Mouse (Mus musculus) ES-Bruce4 (cell line): ENCODE measurements at regions not wholly inside any gene's neighbourhood (a gene's known extent, or its start where the extent isn't known, plus 50 kb on each side); places are given as distances from the start of the nearest gene placed in this dataset.

Experiments used
- H3K27ac ChIP-seq: 2 replicates; pipeline ENCODE4 v1.5.1; 2012; ENCODE audit warnings: low read length, inconsistent platforms; ENCODE audit not compliant: insufficient read depth
- H3K27me3 ChIP-seq: 2 replicates; pipeline ENCODE4 v1.6.1; 2012; ENCODE audit warnings: mild to moderate bottlenecking, low read length, inconsistent platforms; ENCODE audit not compliant: control insufficient read depth, poor library complexity, insufficient read depth, severe bottlenecking
- H3K36me3 ChIP-seq: 2 replicates; pipeline ENCODE4 v1.6.1; 2012; ENCODE audit warnings: inconsistent platforms, mild to moderate bottlenecking, low read length, moderate library complexity; ENCODE audit not compliant: control insufficient read depth, poor library complexity, insufficient read depth, severe bottlenecking
- H3K4me1 ChIP-seq: one replicate; pipeline ENCODE4 v1.8.1; 2011; ENCODE audit warnings: low read length; ENCODE audit not compliant: control insufficient read depth, insufficient read depth
- H3K4me3 ChIP-seq: 2 replicates; pipeline ENCODE4 v1.5.1; 2011; ENCODE audit warnings: low read depth, mild to moderate bottlenecking, low read length
- H3K9ac ChIP-seq: 2 replicates; pipeline ENCODE4 v1.6.1; 2012; ENCODE audit warnings: low read depth, mild to moderate bottlenecking, inconsistent platforms; ENCODE audit not compliant: poor library complexity, severe bottlenecking
- H3K9me3 ChIP-seq: replicated peaks from 2 replicates; pipeline ENCODE4 v1.6.1; 2012; ENCODE audit warnings: mild to moderate bottlenecking, low read length, inconsistent platforms; ENCODE audit not compliant: control insufficient read depth, poor library complexity, insufficient read depth, severe bottlenecking
- CTCF ChIP-seq: IDR thresholded peaks from one replicate; pipeline ENCODE4 v1.8.1; 2011; ENCODE audit warnings: low read depth, low read length
- EP300 ChIP-seq: IDR thresholded peaks from 2 replicates; pipeline ENCODE4 v1.6.1; 2011; ENCODE audit warnings: low read depth, low read length; ENCODE audit not compliant: insufficient read depth
- POLR2A ChIP-seq: IDR thresholded peaks from one replicate; pipeline ENCODE4 v1.8.1; 2011; ENCODE audit warnings: low read length; ENCODE audit not compliant: insufficient read depth

DNA sequence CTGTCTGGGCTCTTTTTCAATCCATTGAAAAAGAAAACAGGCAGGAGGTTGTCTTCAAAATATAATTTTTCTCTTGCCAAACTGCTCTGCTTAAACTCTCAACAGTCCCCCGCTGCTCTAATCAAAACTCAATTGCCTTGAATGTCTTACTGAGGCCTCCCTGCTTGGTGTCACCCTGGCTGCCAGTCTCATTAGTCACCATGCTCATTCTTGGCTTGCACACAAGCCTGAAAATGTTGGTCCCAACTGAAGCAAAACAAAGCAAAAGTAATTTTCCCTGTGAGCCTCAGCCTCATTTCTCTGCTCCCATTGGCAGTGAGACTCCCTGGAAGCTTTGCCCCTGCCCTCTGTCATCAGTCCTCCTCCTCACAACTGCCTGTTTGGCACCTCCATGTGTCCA lies 288.1 kb upstream of the Lmcd1 start:
- TF ChIP-seq POLR2A (no peak), EP300 (no peak), CTCF (no peak)
- H3K4me3 ChIP-seq, result no peak overlapping the region

DNA sequence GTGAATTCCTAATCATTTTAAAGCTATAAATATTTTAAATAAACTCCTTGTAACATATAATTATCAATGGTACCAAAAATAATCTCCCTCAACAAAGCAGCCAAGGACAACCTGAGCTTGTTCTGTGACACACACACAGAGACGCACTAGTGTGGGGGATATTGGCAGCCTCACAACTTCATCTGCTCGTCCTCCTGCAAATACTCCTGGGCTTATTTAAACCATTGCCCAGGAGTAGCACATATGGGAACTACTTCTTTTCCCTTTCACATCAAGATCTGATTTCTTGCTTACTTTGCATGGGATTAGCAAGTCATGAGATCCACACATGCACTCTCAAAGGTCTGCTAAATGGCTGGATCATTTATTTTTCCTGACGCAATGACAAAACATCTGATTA lies 277.7 kb upstream of the Lmcd1 start:
- no peak overlapping the region for H3K4me3 ChIP-seq
- H3K9ac ChIP-seq, result no peak overlapping the region
- no peaks in the 10 kb centered on the region for H3K36me3 ChIP-seq
- no peaks in the 10 kb centered on the region; the same call in 1 of the 2 replicates for H3K9me3 ChIP-seq
- H3K27me3 ChIP-seq, result no peaks in the 10 kb centered on the region
- no peak overlapping the region for H3K27ac ChIP-seq
- no peak for TF ChIP-seq EP300
- TF ChIP-seq CTCF, result no peak
- no peak for TF ChIP-seq POLR2A
- H3K4me1 ChIP-seq, result no peaks in the 10 kb centered on the region

More for the DNA sequence above, 288.1 kb upstream of the Lmcd1 start:
- no peaks in the 10 kb centered on the region for H3K4me1 ChIP-seq
- H3K27me3 ChIP-seq, result no peaks in the 10 kb centered on the region
- H3K9me3 ChIP-seq, result no peaks in the 10 kb centered on the region
- H3K36me3 ChIP-seq, result no peaks in the 10 kb centered on the region
- no peak overlapping the region for H3K9ac ChIP-seq
- H3K27ac ChIP-seq, result no peak overlapping the region

DNA sequence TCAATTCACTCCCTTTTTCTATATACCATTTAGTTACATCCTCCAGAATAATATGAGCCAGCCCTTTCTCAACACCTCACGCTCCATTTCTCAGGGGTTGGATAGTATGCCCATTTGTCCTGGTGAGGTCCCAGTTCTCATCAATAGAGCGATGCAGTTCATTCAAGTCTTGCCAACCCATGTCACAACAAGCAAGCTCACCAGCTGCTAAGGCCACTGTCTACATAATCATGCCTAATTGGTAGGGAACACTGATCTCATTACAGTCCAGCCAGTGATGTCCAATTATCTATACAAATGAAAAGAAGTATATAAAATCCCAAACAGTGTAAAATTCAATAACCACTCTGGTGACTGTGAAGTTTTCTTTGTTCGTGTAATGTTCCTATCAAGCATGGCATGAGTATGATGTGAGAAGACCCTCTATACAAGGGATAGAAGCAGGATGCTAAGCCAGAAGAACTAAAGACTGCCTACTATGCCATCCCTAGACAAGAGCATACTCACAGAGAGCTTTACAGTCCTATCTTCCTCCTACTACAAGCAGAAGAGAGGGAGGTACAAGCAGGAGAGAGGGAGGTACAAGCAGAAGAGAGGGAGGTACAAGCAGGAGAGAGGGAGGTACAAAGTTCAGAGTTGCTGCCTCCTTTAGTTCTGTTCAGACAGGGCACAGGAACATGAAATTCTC lies 269.6 kb upstream of the Lmcd1 start:
- Histone ChIP-seq H3K9ac (no peak overlapping the region), H3K4me3 (no peak overlapping the region), H3K27me3 (no peaks in the 10 kb centered on the region), H3K27ac (no peak overlapping the region), H3K4me1 (no peaks in the 10 kb centered on the region), H3K36me3 (no peaks in the 10 kb centered on the region), H3K9me3 (no peaks in the 10 kb centered on the region; the same call in none of the 2 replicates)
- TF ChIP-seq CTCF (no peak), POLR2A (no peak), EP300 (no peak)

DNA sequence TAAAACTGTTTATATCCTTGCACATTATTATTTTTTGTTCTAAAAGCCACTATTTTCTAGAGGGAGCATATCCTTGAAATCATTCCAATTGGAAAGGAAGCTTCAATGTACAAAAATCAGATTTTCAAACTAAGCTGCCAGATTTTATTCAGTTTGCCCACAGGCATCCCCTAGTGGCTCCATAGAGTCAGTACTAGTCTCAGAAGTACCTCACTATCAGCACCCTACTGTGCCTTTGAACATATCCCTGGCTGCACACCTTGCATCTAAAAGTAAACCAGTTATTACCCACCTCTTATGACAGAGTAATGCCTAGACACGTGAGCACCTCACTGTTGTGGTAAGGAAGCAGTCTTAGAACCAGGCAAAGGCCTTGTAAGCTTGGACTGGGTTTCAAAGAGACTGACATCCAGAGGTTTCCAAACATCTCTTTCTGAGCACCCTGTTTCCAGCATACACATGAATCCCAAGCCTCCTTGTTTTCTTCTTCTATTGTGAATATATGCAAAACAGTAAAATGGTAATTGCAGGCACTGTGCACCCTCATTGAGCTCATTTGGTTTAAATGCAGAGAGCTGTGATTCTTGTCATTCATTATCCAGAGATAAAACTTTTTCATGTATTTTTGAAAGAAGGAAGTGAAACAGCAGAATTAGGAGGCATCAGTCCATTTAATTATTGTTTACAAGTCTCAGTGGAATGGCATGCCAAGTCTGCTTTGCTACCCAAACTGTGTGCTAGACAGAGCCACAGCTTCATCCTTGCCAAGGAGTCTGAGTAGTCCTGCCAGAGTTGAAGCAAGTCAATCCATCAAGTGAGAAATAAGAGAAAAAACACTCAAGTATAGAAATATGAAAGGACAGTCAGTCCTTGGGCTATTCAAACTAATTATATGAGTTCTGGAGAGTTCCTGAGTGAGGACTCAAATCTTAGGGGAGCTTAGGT lies 247.0 kb upstream of the Lmcd1 start:
- no peak overlapping the region for H3K9ac ChIP-seq
- H3K27ac ChIP-seq, result no peak overlapping the region
- no peaks in the 10 kb centered on the region for H3K9me3 ChIP-seq
- H3K36me3 ChIP-seq, result no peaks in the 10 kb centered on the region
- H3K4me3 ChIP-seq, result no peak overlapping the region
- no peaks in the 10 kb centered on the region for H3K27me3 ChIP-seq
- TF ChIP-seq POLR2A (no peak), EP300 (no peak), CTCF (no peak)
- no peaks in the 10 kb centered on the region for H3K4me1 ChIP-seq

DNA sequence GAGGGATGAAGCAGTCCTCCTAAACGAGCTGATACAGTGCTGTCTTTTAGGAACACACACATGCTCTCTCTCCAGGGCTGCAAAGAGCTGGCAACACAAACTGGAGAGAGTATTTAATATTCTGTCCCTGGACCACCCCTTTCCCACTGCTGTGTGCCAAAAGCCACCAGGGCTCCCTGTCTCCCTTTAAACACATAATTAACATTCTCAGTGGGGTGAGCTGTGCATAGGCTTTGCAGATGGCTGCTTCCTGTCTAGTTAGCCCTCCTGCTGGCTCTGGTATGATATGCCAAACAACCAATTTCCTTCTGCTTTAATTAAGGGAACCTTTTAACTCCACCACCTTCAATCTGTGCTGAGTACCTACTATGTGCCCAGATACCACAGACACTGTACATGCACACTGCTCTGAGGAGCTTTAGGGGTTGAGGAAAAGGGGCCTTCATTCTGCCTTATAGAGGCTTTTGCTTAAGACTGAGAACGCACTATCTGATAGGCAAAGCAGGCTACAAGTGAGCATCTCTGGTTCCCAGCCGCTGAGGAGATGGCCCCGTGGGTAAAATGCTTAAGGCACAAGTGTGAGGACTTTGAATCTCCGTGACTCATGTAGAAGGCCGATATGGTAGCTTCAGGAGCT lies 222.9 kb upstream of the Lmcd1 start:
- no peak for TF ChIP-seq EP300
- no peak for TF ChIP-seq CTCF
- TF ChIP-seq POLR2A, result no peak
- no peaks in the 10 kb centered on the region for H3K4me1 ChIP-seq
- no peaks in the 10 kb centered on the region for H3K27me3 ChIP-seq
- H3K4me3 ChIP-seq, result no peak overlapping the region
- no peak overlapping the region for H3K27ac ChIP-seq
- H3K9me3 ChIP-seq, result no peaks in the 10 kb centered on the region
- no peak overlapping the region for H3K9ac ChIP-seq
- H3K36me3 ChIP-seq, result no peaks in the 10 kb centered on the region
